Mouse (Mus musculus) central nervous system, embryonic 14 days (tissue): ENCODE results near the gene Mrpl35. TPM values are rescaled to one million over a fixed set of nuclear protein-coding genes. Genes with fewer than 3 reads are reported as not detected.

ENCODE experiments used
- polyA plus RNA-seq: library from polyadenylated mRNA; depleted of rRNA; stranded (reverse); fragments of >200 nt; gene quantifications from 2 replicates; pipeline ENCODE4 v1.2.3, GENCODE M21; 2012; rRNA removed

Mrpl35 gene
- 16.4 and 18.7 TPM in 2 replicates for polyA plus RNA-seq

GRCm38 (mm10) chr6:71826869-71827268 lies at the start of gene Mrpl35:
TSS of gene Mrpl35 (minus strand) at chr6:71826969.

GRCm38 (mm10) chr6:71830690-71831580 lies 4.2 kb upstream of the Mrpl35 start, which contains the start of gene Immt:
TSS of gene Immt (plus strand) at chr6:71831331.

Other genes starting within 250 kb of the Mrpl35 start
- 59.3 and 73.8 TPM in 2 replicates for gene Kdm3a, start 194.0 kb downstream of the Mrpl35 start, polyA plus RNA-seq
- 159 and 160 TPM in 2 replicates for gene Reep1, start 119.4 kb downstream of the Mrpl35 start, polyA plus RNA-seq
- 85.9 and 86.5 TPM in 2 replicates for gene Immt, start 4.4 kb upstream of the Mrpl35 start, polyA plus RNA-seq
- gene Ptcd3, start 81.8 kb upstream of the Mrpl35 start, polyA plus RNA-seq: 60.5 and 61.1 TPM in 2 replicates
- gene Polr1a, start 82.1 kb upstream of the Mrpl35 start, polyA plus RNA-seq: 16.3 and 18.0 TPM in 2 replicates